8 mouse cellular contexts compared by ENCODE assay signal in the genomic region with DNA sequence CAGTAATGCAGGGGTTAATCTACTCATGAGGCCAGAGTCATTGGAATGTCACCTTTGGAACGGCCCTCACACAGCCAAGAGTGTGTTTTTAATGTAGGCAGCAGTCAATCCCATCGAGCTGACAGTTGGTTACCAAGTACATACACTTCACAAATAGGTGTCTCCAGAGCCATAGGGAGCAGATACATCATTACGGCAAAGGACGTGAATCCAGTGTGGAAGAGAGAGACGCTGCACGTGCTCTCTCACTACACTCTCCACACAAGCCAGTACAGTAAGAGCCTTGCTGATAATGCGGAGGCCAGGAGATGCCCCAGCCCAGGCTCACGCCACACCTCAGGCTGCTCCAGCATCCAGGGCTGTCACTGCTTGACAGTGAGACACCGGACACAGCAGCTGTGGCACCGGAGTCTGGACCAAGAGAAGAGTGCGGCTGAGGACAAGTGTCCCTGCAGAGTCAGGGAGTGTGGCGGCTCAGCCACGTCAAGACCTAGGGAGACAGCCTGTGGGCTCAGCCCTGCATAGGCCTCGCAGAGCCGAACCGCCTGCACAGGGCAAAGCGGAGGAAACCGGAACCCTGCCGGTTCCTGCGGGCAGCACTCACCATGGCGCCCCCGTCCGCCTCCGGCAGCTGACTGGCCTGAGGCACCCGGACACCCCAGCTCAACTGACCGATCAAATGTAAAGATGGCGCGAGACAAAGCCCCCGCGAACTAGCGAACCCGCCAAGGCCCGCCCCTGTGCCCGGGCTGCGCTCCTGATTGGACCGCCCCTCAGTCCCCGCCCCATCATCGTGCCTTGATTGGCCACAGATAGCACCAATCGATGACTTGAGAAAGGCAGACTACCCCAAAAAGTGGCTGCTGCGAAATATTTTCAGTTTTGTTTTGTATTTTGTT. TPM values are rescaled to one million over a fixed set of nuclear protein-coding genes. Genes with fewer than 3 reads are reported as not detected.
DNase-seq lines count a peak whose midpoint lies in the region; ATAC-seq and TF ChIP-seq lines count a peak whose summit lies in the region.

Zfp39 (minus strand) TSS at position 715 of the 899 bp plus-strand sequence.

- peak within 1 kb of the TSS; percentile 75 for H3K4me3 ChIP-seq in embryonic facial prominence, embryonic 12.5 days
- peak within 1 kb of the TSS; percentile 81 for H3K4me3 ChIP-seq in kidney, adult 2 months (ENCODE audit: insufficient read depth, low read depth, low read length)
- peak within 1 kb of the TSS; percentile 85 for H3K4me3 ChIP-seq in limb, embryonic 11.5 days (ENCODE audit: low read depth, low read length)
- H3K4me3 ChIP-seq in midbrain, embryonic 13.5 days (replicated peaks), result peak within 1 kb of the TSS; percentile 81
- H3K4me3 ChIP-seq in small intestine, adult 2 months (ENCODE audit: low read depth, low read length), result peak within 1 kb of the TSS; percentile 83

- no peak for TF ChIP-seq CTCF in kidney, adult 2 months (conservative IDR thresholded peaks at IDR 0.05; ENCODE audit: insufficient read depth, insufficient read length, low read depth, low read length)
- no peak for TF ChIP-seq CTCF in small intestine, adult 2 months (IDR thresholded peaks at IDR 0.05; ENCODE audit: extremely low read depth, insufficient read length, insufficient replicate concordance, low read depth, low read length)

- peak; percentile 94 for ATAC-seq in embryonic facial prominence, embryonic 12.5 days (ENCODE audit: insufficient number of reproducible peaks, insufficient read depth, low FRiP score, low TSS enrichment)
- peak; percentile 97 for ATAC-seq in limb, embryonic 11.5 days (ENCODE audit: insufficient number of reproducible peaks, low FRiP score, low TSS enrichment, low read depth)
- ATAC-seq in midbrain, embryonic 13.5 days, result peak; percentile 98

- peak within 1 kb of the TSS; percentile 81 for H3K9ac ChIP-seq in embryonic facial prominence, embryonic 12.5 days
- peak within 1 kb of the TSS; percentile 91 for H3K9ac ChIP-seq in limb, embryonic 11.5 days (ENCODE audit: low read length)
- peak within 1 kb of the TSS; percentile 85 for H3K9ac ChIP-seq in midbrain, embryonic 13.5 days (replicated peaks)

- DNase-seq in 3T3-L1 (ENCODE audit: low read depth, low spot score), result peak; percentile 92
- DNase-seq in adrenal gland, postnatal 36 days, result peak; percentile 97
- peak; percentile 97 to 99 for DNase-seq in heart, adult 18-20 months
- DNase-seq in kidney, adult 2 months, result peak; percentile 98
- peak; percentile 97 for DNase-seq in limb, embryonic 11.5 days (ENCODE audit: low spot score)

- TF ChIP-seq POLR2A in kidney, adult 2 months (IDR thresholded peaks at IDR 0.05; ENCODE audit: low read depth, low read length), result no peak
- no peak; the same call in 1 of the 2 replicates for TF ChIP-seq POLR2A in small intestine, adult 2 months (IDR thresholded peaks at IDR 0.05; ENCODE audit: low read depth, low read length)

- under 1% methylated on average over 40 of the region's 40 CpGs for WGBS in embryonic facial prominence, embryonic 12.5 days
- under 1% methylated on average over 40 of the region's 40 CpGs for WGBS in kidney, adult 2 months
- WGBS in limb, embryonic 11.5 days, result under 1% methylated on average over 40 of the region's 40 CpGs
- under 1% methylated on average over 40 of the region's 40 CpGs for WGBS in midbrain, embryonic 13.5 days
- under 1% methylated on average over 40 of the region's 40 CpGs for WGBS in small intestine, adult 2 months

- no peaks in the 10 kb centered on the region for H3K27me3 ChIP-seq in embryonic facial prominence, embryonic 12.5 days
- no peaks in the 10 kb centered on the region for H3K27me3 ChIP-seq in kidney, adult 2 months (replicated peaks; ENCODE audit: control insufficient read depth, insufficient read depth, low read length)
- no peaks in the 10 kb centered on the region for H3K27me3 ChIP-seq in limb, embryonic 11.5 days (ENCODE audit: control insufficient read depth, insufficient read depth, low read length)
- no peaks in the 10 kb centered on the region for H3K27me3 ChIP-seq in midbrain, embryonic 13.5 days
- no peaks in the 10 kb centered on the region for H3K27me3 ChIP-seq in small intestine, adult 2 months (ENCODE audit: control insufficient read depth, insufficient read depth, low read length)

- no peaks in the 10 kb centered on the region for H3K9me3 ChIP-seq in embryonic facial prominence, embryonic 12.5 days
- H3K9me3 ChIP-seq in limb, embryonic 11.5 days (ENCODE audit: control insufficient read depth, low read length), result no peaks in the 10 kb centered on the region
- no peaks in the 10 kb centered on the region for H3K9me3 ChIP-seq in midbrain, embryonic 13.5 days

- peaks cover 6% of the 10 kb centered on the region; the same call in 1 of the 2 replicates for H3K4me1 ChIP-seq in embryonic facial prominence, embryonic 12.5 days
- H3K4me1 ChIP-seq in kidney, adult 2 months (ENCODE audit: control insufficient read depth, insufficient read depth, low read length), result peaks cover 3% of the 10 kb centered on the region; the same call in 1 of the 2 replicates
- no peaks in the 10 kb centered on the region for H3K4me1 ChIP-seq in limb, embryonic 11.5 days (ENCODE audit: control insufficient read depth, insufficient read depth, low read length)
- peaks cover 21% of the 10 kb centered on the region for H3K4me1 ChIP-seq in midbrain, embryonic 13.5 days (replicated peaks)
- peaks cover 2% of the 10 kb centered on the region for H3K4me1 ChIP-seq in small intestine, adult 2 months (ENCODE audit: control insufficient read depth, insufficient read depth, insufficient read length, low read length)

- H3K36me3 ChIP-seq in embryonic facial prominence, embryonic 12.5 days, result peaks cover 20% of the 10 kb centered on the region
- H3K36me3 ChIP-seq in kidney, adult 2 months (ENCODE audit: control insufficient read depth, insufficient read depth, low read length), result no peaks in the 10 kb centered on the region
- H3K36me3 ChIP-seq in limb, embryonic 11.5 days (ENCODE audit: control insufficient read depth, insufficient read depth, low read length), result peaks cover 4% of the 10 kb centered on the region; the same call in 1 of the 2 replicates
- peaks cover 23% of the 10 kb centered on the region for H3K36me3 ChIP-seq in midbrain, embryonic 13.5 days
- H3K36me3 ChIP-seq in small intestine, adult 2 months (ENCODE audit: control insufficient read depth, insufficient read depth, low read length), result peaks cover 8% of the 10 kb centered on the region

- peak within 1 kb of the TSS; percentile 84 for H3K27ac ChIP-seq in embryonic facial prominence, embryonic 12.5 days
- peak within 1 kb of the TSS; percentile 74 for H3K27ac ChIP-seq in kidney, adult 2 months (ENCODE audit: insufficient read depth, low read depth, low read length)
- H3K27ac ChIP-seq in limb, embryonic 11.5 days (replicated peaks; ENCODE audit: low read depth, low read length), result peak within 1 kb of the TSS; percentile 62
- H3K27ac ChIP-seq in midbrain, embryonic 13.5 days, result peak within 1 kb of the TSS; percentile 83
- peak within 1 kb of the TSS; percentile 39 for H3K27ac ChIP-seq in small intestine, adult 2 months (ENCODE audit: insufficient read depth, low read depth, low read length)

- peak within 1 kb of the TSS; percentile 86 for H3K4me2 ChIP-seq in embryonic facial prominence, embryonic 12.5 days (replicated peaks)
- H3K4me2 ChIP-seq in limb, embryonic 11.5 days (ENCODE audit: low read depth, severe bottlenecking), result peak within 1 kb of the TSS; percentile 88
- H3K4me2 ChIP-seq in midbrain, embryonic 13.5 days (replicated peaks), result peak within 1 kb of the TSS; percentile 77

RNA-seq across cellular contexts. Expression of gene Zfp39, which starts in this region (rescaled TPM):
- total RNA-seq in adrenal gland, postnatal 36 days (2021), result 1 to 10 TPM; 3.1 to 3.2 TPM
- 5.7 and 6.6 TPM in 2 replicates for polyA plus RNA-seq in embryonic facial prominence, embryonic 12.5 days (2016; fragmentation: Nextera tagmentation; extraction: Ambion mirVana)
- 1 to 10 TPM; 2.6 to 2.7 TPM for total RNA-seq in heart, adult 18-20 months (2021)
- 1.2 and 1.5 TPM in 2 replicates for polyA plus RNA-seq in kidney, adult 2 months (2012; rRNA removed)
- polyA plus RNA-seq in limb, embryonic 11.5 days (2014; fragmentation: Nextera tagmentation; extraction: Ambion mirVana), result 8.7 and 11.1 TPM in 2 replicates
- polyA plus RNA-seq in midbrain, embryonic 13.5 days (2015; fragmentation: Nextera tagmentation; extraction: Ambion mirVana), result 4.4 and 5.2 TPM in 2 replicates
- polyA plus RNA-seq in small intestine, adult 2 months (2012; rRNA removed), result 0.10 and 0.29 TPM in 2 replicates

Comparison
In these comparisons a context has a peak if more than half of its experiments do, and no peak if none do; other contexts are left out.
1. Peak in every context shown above with its lines: DNase-seq, ATAC-seq, H3K4me3 ChIP-seq and H3K27ac ChIP-seq.